ENCODE assay signal across 12 mouse cellular contexts in the genomic region with DNA sequence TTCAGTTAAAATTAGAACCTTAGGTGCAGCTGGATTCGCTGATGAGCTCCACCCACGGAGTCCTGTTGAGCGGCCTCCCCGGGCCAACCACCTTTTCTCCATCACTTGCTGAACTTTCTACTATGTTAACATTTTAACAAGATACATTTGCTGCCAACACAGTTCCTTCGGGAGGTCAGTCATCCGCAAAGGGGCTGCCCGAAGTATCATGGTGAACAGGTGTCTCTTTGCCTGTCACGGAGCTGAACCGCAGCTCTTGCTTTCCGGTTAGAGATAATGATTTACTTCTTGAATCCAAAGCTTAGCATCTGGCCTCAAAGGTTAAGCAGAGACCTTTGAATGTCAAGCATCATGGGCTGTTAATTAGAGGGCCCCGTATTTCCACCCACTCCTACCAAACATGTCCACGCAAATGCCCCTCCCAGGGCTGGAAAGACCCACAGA.
A peak's percentile ranks its signal among the peaks of the same experiment; 100 is the strongest.
DNase-seq lines count a peak whose midpoint lies in the region; ATAC-seq and TF ChIP-seq lines count a peak whose summit lies in the region.
"Had no signal": no experiment of that assay in that cellular context is flagged by ENCODE, and none has a peak within 500 bp of the region (broad histone marks: within the 10 kb centered on the region; RNA-seq: fewer than 3 reads in every experiment).

No protein-coding gene starts in this region.

- peak overlapping the region; percentile 44 for H3K4me3 ChIP-seq in gastrocnemius, adult 2 months
- H3K4me3 ChIP-seq in liver, embryonic 11.5 days (ENCODE audit: low read depth, low read length) = no peak overlapping the region

- H3K4me1 ChIP-seq in liver, embryonic 11.5 days (replicated peaks; ENCODE audit: control insufficient read depth, insufficient read depth, low read length) = peaks cover 58% of the 10 kb centered on the region

- intact Hi-C loops in gastrocnemius, adult 2 months (cut with DNase I) = no loop called here
- intact Hi-C loops in gastrocnemius, postnatal 14 days (cut with DNase I; ENCODE audit: low total_unique reads) = no loop called here
- intact Hi-C loops in left cerebral cortex, postnatal 36 days (cut with DNase I) = no loop called here

- peak overlapping the region; percentile 39; the same call in 1 of the 2 replicates for H3K9ac ChIP-seq in liver, embryonic 11.5 days (ENCODE audit: low read depth, low read length)

- ATAC-seq in liver, embryonic 11.5 days (replicated peaks; ENCODE audit: low FRiP score) = no peak
- no peak for ATAC-seq in frontal cortex, adult (ENCODE audit: low TSS enrichment)
- ATAC-seq: Patski had no signal

- H3K27ac ChIP-seq in gastrocnemius, adult 2 months = no peak overlapping the region
- peak overlapping the region; percentile 61 for H3K27ac ChIP-seq in liver, embryonic 11.5 days (ENCODE audit: low read depth, low read length)

- no peak for DNase-seq in gastrocnemius, adult 2 months
- DNase-seq in gastrocnemius, postnatal 14 days = no peak
- DNase-seq in CD4-positive, CD25-positive, alpha-beta regulatory T cell, adult 2 months (ENCODE audit: low read depth, low spot score) = peak; percentile 56
- DNase-seq in kidney, adult 18-20 months = peak; percentile 70
- DNase-seq in liver, embryonic 11.5 days (ENCODE audit: low spot score) = no peak
- no peak for DNase-seq in left cerebral cortex, postnatal 36 days (ENCODE audit: low spot score in 2 of 2)
- DNase-seq in retina, postnatal 1 day = no peak
- DNase-seq: adrenal gland, postnatal 25 days; cerebellum, adult 9-11 months; gastrocnemius, postnatal 25 days had no signal

- 42% methylated on average over 12 of the region's 12 CpGs for WGBS in liver, embryonic 11.5 days

- TF ChIP-seq CTCF in gastrocnemius, adult 2 months (IDR thresholded peaks at IDR 0.05) = no peak

- H3K9me3 ChIP-seq in liver, embryonic 11.5 days (ENCODE audit: control insufficient read depth, low read length) = no peaks in the 10 kb centered on the region

- H3K27me3 ChIP-seq in liver, embryonic 11.5 days (replicated peaks; ENCODE audit: control insufficient read depth, insufficient read depth, low read length) = no peaks in the 10 kb centered on the region
- H3K27me3 ChIP-seq: Patski had no signal

- no peaks in the 10 kb centered on the region for H3K36me3 ChIP-seq in liver, embryonic 11.5 days (ENCODE audit: control insufficient read depth, insufficient read depth, low read length)

- H3K4me2 ChIP-seq in liver, embryonic 11.5 days = peak overlapping the region; percentile 49

Comparison
In these comparisons a context has a peak if more than half of its experiments do, and no peak if none do; other contexts are left out.
1. DNase-seq: peak in CD4-positive, CD25-positive, alpha-beta regulatory T cell, adult 2 months (single experiment) and kidney, adult 18-20 months (single experiment); none in gastrocnemius, adult 2 months (single experiment), gastrocnemius, postnatal 14 days (single experiment), liver, embryonic 11.5 days (single experiment), left cerebral cortex, postnatal 36 days (0 of 2) and retina, postnatal 1 day (single experiment).